In genomic region chr17:12760355-12761146, GRCm38 (mm10) we compare ENCODE assay signal across 16 mouse cellular contexts. TPM values are rescaled to one million over a fixed set of nuclear protein-coding genes. Genes with fewer than 3 reads are reported as not detected.
DNase-seq lines count a peak whose midpoint lies in the region; ATAC-seq and TF ChIP-seq lines count a peak whose summit lies in the region.
"Had no signal": no experiment of that assay in that cellular context is flagged by ENCODE, and none has a peak within 500 bp of the region (broad histone marks: within the 10 kb centered on the region; RNA-seq: fewer than 3 reads in every experiment).

No protein-coding gene starts in this region.

- intact Hi-C loops in heart, postnatal 25 days (cut with DNase I) = loop anchor here (2.0 kb wide), 2 partner anchors 36 to 50 kb away; no protein-coding TSS in a partner anchor

- no peaks in the 10 kb centered on the region for H3K79me2 ChIP-seq in myocyte (ENCODE audit: control insufficient read depth, insufficient read depth)

- no peak for TF ChIP-seq CTCF in cerebellum, adult 2 months (IDR thresholded peaks at IDR 0.05; ENCODE audit: borderline replicate concordance, insufficient read depth, low read depth, low read length)
- TF ChIP-seq CTCF in lung, postnatal 0 days (IDR thresholded peaks at IDR 0.05) = no peak

- H3K4me3 ChIP-seq in cerebellum, adult 2 months (replicated peaks; ENCODE audit: insufficient read depth, low read depth, low read length) = no peak overlapping the region
- peak overlapping the region in 1 of 2 experiments; percentile 22; a peak in 2 of 4 replicates for H3K4me3 ChIP-seq in heart, embryonic 14.5 days (ENCODE audit: control insufficient read depth in 1 of 2, insufficient read depth in 1 of 2, low read depth in 1 of 2, low read length in 2 of 2)
- no peak overlapping the region for H3K4me3 ChIP-seq in lung, postnatal 0 days (ENCODE audit: low read depth, low read length)
- H3K4me3 ChIP-seq in myocyte = no peak overlapping the region
- H3K4me3 ChIP-seq in midbrain, embryonic 10.5 days = no peak overlapping the region
- H3K4me3 ChIP-seq: forebrain, embryonic 10.5 days; midbrain, embryonic 12.5 days had no signal

- no peaks in the 10 kb centered on the region; the same call in 1 of the 2 replicates for H3K27me3 ChIP-seq in cerebellum, adult 2 months (ENCODE audit: control insufficient read depth, insufficient read depth, low read length)
- H3K27me3 ChIP-seq in heart, embryonic 14.5 days (ENCODE audit: control insufficient read depth, insufficient read depth, low read length) = no peaks in the 10 kb centered on the region
- no peaks in the 10 kb centered on the region for H3K27me3 ChIP-seq in lung, postnatal 0 days (replicated peaks; ENCODE audit: insufficient read depth, low read length)
- no peaks in the 10 kb centered on the region for H3K27me3 ChIP-seq in myocyte (ENCODE audit: control insufficient read depth, insufficient read depth, insufficient read length)
- H3K27me3 ChIP-seq in midbrain, embryonic 10.5 days (ENCODE audit: low read depth, poor library complexity, severe bottlenecking) = no peaks in the 10 kb centered on the region
- H3K27me3 ChIP-seq: midbrain, embryonic 12.5 days had no signal

- TF ChIP-seq EP300 in lung, postnatal 0 days (IDR thresholded peaks at IDR 0.05) = no peak

- peaks cover 93% of the 10 kb centered on the region for H3K36me3 ChIP-seq in heart, embryonic 14.5 days (ENCODE audit: control insufficient read depth, insufficient read depth, low read length)
- no peaks in the 10 kb centered on the region for H3K36me3 ChIP-seq in lung, postnatal 0 days (ENCODE audit: insufficient read depth, low read length)
- no peaks in the 10 kb centered on the region for H3K36me3 ChIP-seq in myocyte (ENCODE audit: control insufficient read depth, insufficient read depth)
- H3K36me3 ChIP-seq in midbrain, embryonic 10.5 days = peaks cover 7% of the 10 kb centered on the region; the same call in 1 of the 2 replicates
- H3K36me3 ChIP-seq: midbrain, embryonic 12.5 days had no signal

- no peak for ATAC-seq in heart, embryonic 14.5 days (ENCODE audit: insufficient number of reproducible peaks, insufficient read depth, low FRiP score, low read depth)
- 0 out of 2 replicates have a peak, but pooled peaks have one; percentile 22 for ATAC-seq in lung, postnatal 0 days

- TF ChIP-seq POLR2A in cerebellum, adult 2 months (IDR thresholded peaks at IDR 0.05; ENCODE audit: borderline replicate concordance, insufficient read depth, low read length) = no peak
- no peak for TF ChIP-seq POLR2A in myocyte (IDR thresholded peaks at IDR 0.05; ENCODE audit: insufficient read length, low read depth)

- H3K9ac ChIP-seq in heart, embryonic 14.5 days (ENCODE audit: low read length) = peak overlapping the region; percentile 70
- no peak overlapping the region for H3K9ac ChIP-seq in lung, postnatal 0 days (replicated peaks; ENCODE audit: low read depth)
- H3K9ac ChIP-seq: midbrain, embryonic 12.5 days had no signal

- peak; percentile 35 for DNase-seq in cerebellum, adult 9-10 months
- DNase-seq in cerebellum, adult 2 months = no peak
- DNase-seq in heart, postnatal 25 days (ENCODE audit: low spot score) = no peak
- no peak for DNase-seq in lung, postnatal 0 days (ENCODE audit: low spot score)
- DNase-seq in lung, adult 18-20 months = no peak
- no peak for DNase-seq in midbrain, embryonic 10.5 days (ENCODE audit: low spot score)
- DNase-seq: cerebellum, postnatal 14 days; layer of hippocampus, adult 9-11 months; lung, postnatal 36 days; right cerebral cortex, adult 18-20 months; thymus, postnatal 36 days had no signal

- H3K9me3 ChIP-seq in heart, embryonic 14.5 days (ENCODE audit: control insufficient read depth, low read length) = no peaks in the 10 kb centered on the region
- H3K9me3 ChIP-seq in lung, postnatal 0 days (ENCODE audit: low read length) = no peaks in the 10 kb centered on the region
- no peaks in the 10 kb centered on the region for H3K9me3 ChIP-seq in midbrain, embryonic 10.5 days (replicated peaks)
- H3K9me3 ChIP-seq: forebrain, embryonic 10.5 days; midbrain, embryonic 12.5 days had no signal

- H3K4me2 ChIP-seq in heart, embryonic 14.5 days (ENCODE audit: low read length) = peak overlapping the region; percentile 67
- no peak overlapping the region for H3K4me2 ChIP-seq in lung, postnatal 0 days (replicated peaks; ENCODE audit: low read depth, low read length)
- H3K4me2 ChIP-seq in myocyte (ENCODE audit: low read depth) = peak overlapping the region; percentile 37
- H3K4me2 ChIP-seq: liver, embryonic 11.5 days; midbrain, embryonic 12.5 days had no signal

- peaks cover 51% of the 10 kb centered on the region for H3K4me1 ChIP-seq in cerebellum, adult 2 months (ENCODE audit: control insufficient read depth, insufficient read depth, low read length)
- peaks cover 43 to 87% of the 10 kb centered on the region in 2 experiments for H3K4me1 ChIP-seq in heart, embryonic 14.5 days (ENCODE audit: control insufficient read depth in 2 of 2, insufficient read depth in 2 of 2, low read length in 2 of 2)
- H3K4me1 ChIP-seq in lung, postnatal 0 days (ENCODE audit: insufficient read depth, low read depth, low read length) = peaks cover 36% of the 10 kb centered on the region; the same call in 1 of the 2 replicates
- H3K4me1 ChIP-seq in midbrain, embryonic 10.5 days = 0 out of 2 replicates have a peak, but pooled peaks cover 7% of the 10 kb centered on the region

- H3K27ac ChIP-seq in cerebellum, adult 2 months (ENCODE audit: insufficient read depth, low read length) = no peak overlapping the region
- H3K27ac ChIP-seq in heart, embryonic 14.5 days (replicated peaks in 1 of 2; ENCODE audit: control insufficient read depth in 1 of 2, insufficient read depth in 1 of 2, low read depth in 2 of 2, low read length in 2 of 2) = peak overlapping the region; percentile 82 to 89
- H3K27ac ChIP-seq in lung, postnatal 0 days (ENCODE audit: low read length) = peak overlapping the region; percentile 52; the same call in 1 of the 2 replicates
- no peak overlapping the region for H3K27ac ChIP-seq in midbrain, embryonic 10.5 days (replicated peaks)
- H3K27ac ChIP-seq: forebrain, embryonic 10.5 days; midbrain, embryonic 12.5 days had no signal

- no peak overlapping the region for H3ac ChIP-seq in myocyte (ENCODE audit: control insufficient read depth, insufficient read length)

- 85% methylated on average over 10 of the region's 10 CpGs for WGBS in cerebellum, adult 2 months
- 59% methylated on average over 10 of the region's 10 CpGs for WGBS in heart, embryonic 14.5 days
- WGBS in lung, postnatal 0 days = 66% methylated on average over 10 of the region's 10 CpGs
- 81% methylated on average over 10 of the region's 10 CpGs for WGBS in midbrain, embryonic 10.5 days

TF ChIP-seq in myocyte, 11 proteins besides CTCF, POLR2A, EP300 and RAD21:
- TF ChIP-seq TCF12 (IDR thresholded peaks at IDR 0.05; ENCODE audit: insufficient read depth, poor library complexity, severe bottlenecking) (peak; percentile 25), SRF (IDR thresholded peaks at IDR 0.05; ENCODE audit: control insufficient read depth, insufficient read length, low read depth) (no peak), MYOG (IDR thresholded peaks at IDR 0.05; ENCODE audit: control insufficient read depth in 1 of 3, insufficient read depth in 1 of 3, insufficient read length in 2 of 3, low read depth in 2 of 3) (peak in 2 of 3 experiments; percentile 9 to 73), MYOD1 (IDR thresholded peaks at IDR 0.05; ENCODE audit: control insufficient read depth in 1 of 3, insufficient read length in 2 of 3, low read depth in 2 of 3) (peak in 1 of 3 experiments; percentile 17)

RNA-seq across cellular contexts. Expression of gene Igf2r, which starts 8.9 kb away (rescaled TPM):
- 18.1 and 19.7 TPM in 2 replicates for polyA plus RNA-seq in cerebellum, adult 2 months (2012; rRNA removed)
- 196 and 201 TPM in 2 replicates for polyA plus RNA-seq in heart, embryonic 14.5 days (2014; fragmentation: Nextera tagmentation; extraction: Ambion mirVana)
- 100 to 1,000 TPM in 1 of 2 experiments, 10 to 100 TPM in 1; 99.0 to 108 TPM for total RNA-seq in heart, postnatal 25 days (2021)
- 26.7 and 27.9 TPM in 2 replicates for polyA plus RNA-seq in lung, postnatal 0 days (2015; fragmentation: Nextera tagmentation; extraction: Ambion mirVana)
- polyA plus RNA-seq in myocyte (2012; fragmentation: generic; extraction: Trizol) = 21.6 TPM
- polyA plus RNA-seq in midbrain, embryonic 10.5 days (2016; fragmentation: Nextera tagmentation; extraction: Ambion mirVana) = 16.3 and 18.0 TPM in 2 replicates

Comparison
In these comparisons a context has a peak if more than half of its experiments do, and no peak if none do; other contexts are left out.
1. H3K27ac ChIP-seq: peak in heart, embryonic 14.5 days (2 of 2) and lung, postnatal 0 days (single experiment); none in cerebellum, adult 2 months (single experiment) and midbrain, embryonic 10.5 days (single experiment).